Mouse (Mus musculus): ENCODE measurements around the gene Emx1.
"Not testable (repeated sequence)": the region's sequence is repeated elsewhere in the genome, so short reads cannot be mapped to it uniquely, and the experiment has no call there.

The Emx1 gene

DNA sequence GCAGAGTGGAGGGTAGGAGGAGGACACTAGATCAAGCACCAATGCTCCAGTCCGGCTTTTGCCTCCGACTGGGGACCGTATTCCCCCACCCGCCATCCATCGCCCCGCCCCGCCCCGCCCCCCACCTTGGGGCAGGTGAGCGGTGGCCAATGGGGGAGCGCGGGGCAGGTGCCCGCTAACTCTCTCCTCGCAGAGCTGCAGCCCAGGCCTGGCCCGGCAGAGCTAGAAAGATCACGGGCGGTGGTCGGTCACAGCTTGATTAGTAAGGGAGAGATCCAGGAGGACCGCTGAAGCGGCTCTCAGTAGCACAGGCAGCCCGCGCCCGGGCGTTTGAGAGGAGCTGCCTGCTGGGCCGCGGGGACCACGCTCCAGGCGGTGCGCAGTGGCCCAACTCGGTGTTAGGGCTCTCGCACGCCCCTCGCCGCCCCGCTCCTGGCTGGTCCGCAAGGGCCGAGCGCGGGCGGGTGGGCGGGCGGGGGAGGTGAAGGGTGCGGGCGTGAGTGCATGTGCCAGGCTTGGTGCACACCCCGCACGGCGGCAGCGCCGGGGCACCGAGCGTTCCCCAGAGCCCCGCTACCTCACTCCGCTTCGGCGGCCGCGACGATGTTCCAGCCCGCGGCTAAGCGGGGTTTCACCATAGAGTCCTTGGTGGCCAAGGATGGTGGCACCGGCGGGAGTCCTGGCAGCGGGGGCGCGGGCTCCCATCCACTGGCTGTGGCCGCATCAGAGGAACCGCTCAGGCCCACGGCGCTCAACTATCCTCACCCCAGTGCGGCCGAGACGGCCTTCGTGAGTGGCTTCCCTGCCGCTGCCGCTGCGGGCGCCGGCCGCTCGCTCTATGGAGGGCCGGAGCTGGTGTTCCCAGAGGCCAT is at the start of gene Emx1:
Gene Emx1 (plus strand): TSS at position 99 of the 872 bp plus-strand sequence.
- in situ Hi-C loops (cut with MboI, MseI) = loop anchor here in 1 of 2 experiments (5.0 kb wide), 1 partner anchor 60 kb away; no protein-coding TSS in a partner anchor

DNA sequence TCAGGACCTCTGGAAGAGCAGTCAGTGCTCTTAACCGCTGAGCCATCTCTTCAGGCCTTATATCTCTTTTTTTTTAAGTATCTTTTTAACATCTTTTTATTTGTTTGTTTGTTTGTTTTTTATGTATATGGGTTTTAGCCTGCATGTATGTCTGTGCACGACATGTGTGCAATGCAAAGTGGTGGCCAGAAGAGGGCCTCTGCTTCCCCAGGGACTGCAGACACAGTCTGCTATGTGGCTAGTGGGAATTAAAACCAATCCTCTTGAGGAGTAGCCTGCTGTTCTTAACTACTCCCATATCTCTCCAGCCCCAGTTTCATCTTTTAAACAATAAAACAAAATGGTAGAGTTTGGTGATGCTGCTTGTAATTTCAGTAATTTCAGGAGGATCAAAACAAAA is 47.7 kb upstream of the Emx1 start:
- in situ Hi-C loops (cut with MboI, MseI) = no loop called here

- in situ Hi-C loops (cut with MboI, MseI) = not testable (repeated sequence)
Measured at GRCm38 (mm10) chr6:85141013-85141412, 46.2 kb upstream of the Emx1 start.

DNA sequence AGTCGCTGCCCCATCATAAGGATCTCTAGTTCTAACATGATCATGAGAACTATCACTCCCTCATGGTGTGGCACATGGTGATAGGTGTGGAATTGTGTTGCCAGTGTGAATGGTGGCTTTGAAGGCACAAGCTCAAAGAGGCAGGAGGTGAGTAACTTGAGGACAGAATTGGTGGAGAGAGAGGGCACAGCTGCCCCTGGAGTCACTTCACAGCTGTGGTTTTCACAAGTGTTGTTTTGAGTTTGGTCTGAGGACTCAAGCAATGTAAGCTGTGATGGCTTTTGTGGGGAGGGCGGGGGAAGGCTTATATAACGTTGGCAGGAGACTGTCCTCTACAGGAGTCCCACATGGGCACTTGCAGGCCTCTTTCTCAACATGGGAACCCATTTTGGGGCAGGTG is 42.8 kb upstream of the Emx1 start:
- in situ Hi-C loops (cut with MboI, MseI) = no loop called here

DNA sequence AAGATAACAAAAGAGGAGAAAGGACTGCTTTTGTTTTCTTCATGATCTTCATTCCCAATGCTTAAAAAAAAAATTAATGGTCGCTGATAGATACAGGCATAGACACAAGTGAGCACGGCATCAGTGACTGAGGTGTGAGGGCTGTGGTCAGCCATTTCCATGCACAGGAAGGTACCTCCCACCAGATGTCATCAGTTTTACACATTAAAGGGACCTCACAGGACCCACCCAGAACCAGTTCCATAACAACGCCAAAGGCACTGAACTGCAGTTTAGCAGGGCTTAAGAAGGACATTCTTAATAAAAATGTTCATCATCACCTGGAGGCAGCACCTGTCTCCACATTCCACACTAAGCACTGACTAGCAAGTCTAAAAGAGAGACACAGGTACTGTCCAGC is 39.6 kb upstream of the Emx1 start:
- in situ Hi-C loops (cut with MboI, MseI) = loop anchor here in 1 of 2 experiments (5.0 kb wide), 1 partner anchor 260 kb away; no protein-coding TSS in a partner anchor

DNA sequence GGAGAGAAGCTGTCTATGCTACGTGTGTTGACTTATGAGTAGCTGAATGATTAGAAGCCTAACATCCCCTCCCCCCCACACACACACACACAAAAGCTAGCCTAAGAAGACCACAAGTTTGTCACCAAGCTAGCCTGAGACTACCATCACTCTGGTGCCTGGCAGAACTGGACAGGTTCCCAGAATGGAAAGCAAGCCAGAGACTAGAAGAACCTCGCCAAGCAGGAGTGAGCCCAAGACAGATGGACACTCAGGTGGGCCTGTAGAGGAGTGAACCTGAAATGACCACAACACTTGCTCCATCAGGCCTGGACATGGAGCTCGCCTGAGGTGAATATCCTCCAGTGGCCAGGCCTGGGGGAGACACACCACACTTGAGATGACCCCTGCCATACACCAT is 36.9 kb upstream of the Emx1 start:
- in situ Hi-C loops (cut with MboI, MseI) = no loop called here

GRCm38 (mm10) chr6:85153970-85154540 is 33.2 kb upstream of the Emx1 start:
- in situ Hi-C loops (cut with MboI, MseI) = no loop called here

- in situ Hi-C loops (cut with MboI, MseI) = no loop called here
Measured at GRCm38 (mm10) chr6:85154861-85155528, 32.2 kb upstream of the Emx1 start.

- in situ Hi-C loops (cut with MboI, MseI) = not testable (repeated sequence)
Measured at GRCm38 (mm10) chr6:85156551-85156950, 30.7 kb upstream of the Emx1 start.

GRCm38 (mm10) chr6:85158040-85158804 is 29.0 kb upstream of the Emx1 start:
- in situ Hi-C loops (cut with MboI, MseI) = not testable (repeated sequence)

GRCm38 (mm10) chr6:85159092-85159760 is 28.0 kb upstream of the Emx1 start:
- in situ Hi-C loops (cut with MboI, MseI) = not testable (repeated sequence)

- in situ Hi-C loops (cut with MboI, MseI) = no loop called here
Measured at GRCm38 (mm10) chr6:85160201-85160923, 26.9 kb upstream of the Emx1 start.

DNA sequence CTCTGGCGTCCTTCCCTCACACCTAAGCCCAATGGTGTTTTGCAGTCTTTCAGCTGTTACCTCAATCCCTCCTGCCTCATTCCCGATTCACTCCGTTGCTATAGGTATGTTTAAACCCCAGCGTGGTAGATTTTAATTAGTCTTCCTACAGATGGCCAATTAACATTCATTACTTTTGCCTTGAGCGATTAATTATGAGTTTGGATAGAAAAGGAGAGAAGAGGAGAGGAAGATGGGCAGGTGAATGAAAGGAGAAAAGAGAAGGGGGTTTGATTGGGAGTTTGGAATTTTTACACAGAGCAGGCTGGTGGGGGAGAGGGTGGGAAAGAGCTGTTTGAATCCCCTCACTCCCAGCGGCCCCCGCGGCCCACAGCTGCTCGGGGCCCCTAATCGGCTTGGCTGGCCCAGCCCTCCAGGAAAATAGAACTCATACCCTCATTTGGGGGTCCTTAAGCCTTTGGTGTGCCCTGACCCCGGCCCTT is 21.8 kb upstream of the Emx1 start:
- in situ Hi-C loops (cut with MboI, MseI) = no loop called here

- in situ Hi-C loops (cut with MboI, MseI) = no loop called here
Measured at GRCm38 (mm10) chr6:85179569-85179968, 7.7 kb upstream of the Emx1 start.

- in situ Hi-C loops (cut with MboI, MseI) = no loop called here
Measured at GRCm38 (mm10) chr6:85180036-85180435, 7.2 kb upstream of the Emx1 start.

DNA sequence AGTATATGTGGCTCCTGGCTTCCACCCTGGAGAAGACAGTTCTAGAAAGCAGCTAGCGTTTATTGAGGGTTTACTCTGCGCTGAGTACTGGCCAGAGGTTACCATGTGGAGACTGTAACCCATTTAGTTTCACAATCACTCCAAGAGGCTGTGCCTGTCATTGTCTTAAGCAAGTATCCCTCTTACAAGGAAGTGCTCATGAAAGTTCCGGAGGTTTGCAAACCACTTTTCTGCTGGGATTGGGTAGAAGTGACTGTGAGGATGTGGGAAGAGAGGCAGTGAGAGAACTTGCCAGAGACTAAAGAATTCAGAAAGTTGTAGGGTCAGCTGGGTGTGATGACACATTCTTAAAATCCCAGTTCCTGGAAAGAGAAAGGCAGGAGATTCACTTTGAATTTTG is 3.3 kb upstream of the Emx1 start:
- in situ Hi-C loops (cut with MboI, MseI) = no loop called here

- in situ Hi-C loops (cut with MboI, MseI) = loop anchor here in 1 of 2 experiments (5.0 kb wide), 1 partner anchor 59 kb away; no protein-coding TSS in a partner anchor
Measured at GRCm38 (mm10) chr6:85186033-85186743, 1.1 kb upstream of the Emx1 start.

- in situ Hi-C loops (cut with MboI, MseI) = loop anchor here in 1 of 2 experiments (5.0 kb wide), 1 partner anchor 59 kb away; no protein-coding TSS in a partner anchor
Measured at GRCm38 (mm10) chr6:85186744-85187059, 536 bp upstream of the Emx1 start.
